Mouse (Mus musculus) embryonic fibroblast, embryonic 13.5 days (primary cell): ENCODE data around the gene Ltbp1. TPM values are rescaled to one million over a fixed set of nuclear protein-coding genes. Genes with fewer than 3 reads are reported as not detected.

Experiments used
- H3K27ac ChIP-seq: 2 replicates; pipeline ENCODE4 v1.5.1; 2012; ENCODE audit warnings: low read length, control low read depth, inconsistent platforms; ENCODE audit not compliant: insufficient read depth
- H3K4me1 ChIP-seq: 2 replicates; pipeline ENCODE4 v1.6.1; 2011; ENCODE audit warnings: low read length; ENCODE audit not compliant: control insufficient read depth, insufficient read depth
- H3K4me3 ChIP-seq: 2 replicates; pipeline ENCODE4 v1.5.1; 2011; ENCODE audit warnings: mild to moderate bottlenecking, control low read depth, low read length; ENCODE audit not compliant: insufficient read depth
- CTCF ChIP-seq: IDR thresholded peaks from 2 replicates; pipeline ENCODE4 v1.5.1; 2011; ENCODE audit warnings: mild to moderate bottlenecking, control low read depth, low read length, moderate library complexity, borderline replicate concordance; ENCODE audit not compliant: insufficient read depth
- POLR2A ChIP-seq: IDR thresholded peaks from 2 replicates; pipeline ENCODE4 v1.6.1; 2011; ENCODE audit warnings: low read depth, mild to moderate bottlenecking, control low read depth, low read length, moderate library complexity
- polyA plus RNA-seq: library from polyadenylated mRNA; stranded (reverse); fragments of >200 nt; gene quantifications from 2 replicates; pipeline ENCODE4 v1.2.4, GENCODE M21; 2011; ENCODE audit warnings: low read depth; ENCODE audit not compliant: missing spikeins, insufficient read length

Gene Ltbp1
- polyA plus RNA-seq, 1 experiment, result 152 TPM

- Histone ChIP-seq H3K4me1 (no peaks in the 10 kb centered on the region), H3K4me3 (no peak overlapping the region), H3K27ac (no peak overlapping the region)
- TF ChIP-seq CTCF, result no peak
- TF ChIP-seq POLR2A, result no peak
These were observed 287.6 kb downstream of the Ltbp1 start for GRCm38 (mm10) chr17:75292986-75293385.

- TF ChIP-seq POLR2A (no peak), CTCF (no peak)
- H3K4me1 ChIP-seq, result no peaks in the 10 kb centered on the region
- no peak overlapping the region for H3K27ac ChIP-seq
- no peak overlapping the region for H3K4me3 ChIP-seq
These were observed 288.4 kb downstream of the Ltbp1 start for GRCm38 (mm10) chr17:75293725-75294124.

GRCm38 (mm10) chr17:75300908-75301307, 295.5 kb downstream of the Ltbp1 start:
- H3K4me3 ChIP-seq, result no peak overlapping the region
- H3K27ac ChIP-seq, result no peak overlapping the region
- TF ChIP-seq POLR2A (no peak), CTCF (no peak)
- H3K4me1 ChIP-seq, result no peaks in the 10 kb centered on the region; the same call in none of the 2 replicates

- no peaks in the 10 kb centered on the region; the same call in none of the 2 replicates for H3K4me1 ChIP-seq
- H3K27ac ChIP-seq, result peak overlapping the region; percentile 78
- TF ChIP-seq POLR2A (no peak), CTCF (no peak)
- H3K4me3 ChIP-seq, result no peak overlapping the region
These were observed 299.5 kb downstream of the Ltbp1 start for GRCm38 (mm10) chr17:75304807-75305420.

GRCm38 (mm10) chr17:75305714-75306113, 300.3 kb downstream of the Ltbp1 start:
- Histone ChIP-seq H3K4me3 (no peak overlapping the region), H3K27ac (peak overlapping the region; percentile 59), H3K4me1 (no peaks in the 10 kb centered on the region; the same call in none of the 2 replicates)
- no peak for TF ChIP-seq CTCF
- TF ChIP-seq POLR2A, result no peak

- Histone ChIP-seq H3K4me3 (no peak overlapping the region), H3K27ac (peak overlapping the region; percentile 77), H3K4me1 (no peaks in the 10 kb centered on the region; the same call in none of the 2 replicates)
- TF ChIP-seq CTCF (no peak), POLR2A (no peak)
These were observed 302.0 kb downstream of the Ltbp1 start for GRCm38 (mm10) chr17:75307070-75308011.

GRCm38 (mm10) chr17:75317106-75317505, 311.7 kb downstream of the Ltbp1 start:
- TF ChIP-seq CTCF (no peak), POLR2A (no peak)
- Histone ChIP-seq H3K27ac (no peak overlapping the region), H3K4me1 (0 out of 2 replicates have a peak, but pooled peaks cover 2% of the 10 kb centered on the region), H3K4me3 (no peak overlapping the region)

GRCm38 (mm10) chr17:75323229-75323628, 317.9 kb downstream of the Ltbp1 start:
- peaks cover 2% of the 10 kb centered on the region; the same call in 1 of the 2 replicates for H3K4me1 ChIP-seq
- TF ChIP-seq POLR2A (no peak), CTCF (no peak)
- H3K27ac ChIP-seq, result peak overlapping the region; percentile 74
- no peak overlapping the region for H3K4me3 ChIP-seq

GRCm38 (mm10) chr17:75323766-75324165, 318.4 kb downstream of the Ltbp1 start:
- H3K4me1 ChIP-seq, result peaks cover 2% of the 10 kb centered on the region; the same call in 1 of the 2 replicates
- peak overlapping the region; percentile 74 for H3K27ac ChIP-seq
- TF ChIP-seq CTCF (no peak), POLR2A (no peak)
- H3K4me3 ChIP-seq, result no peak overlapping the region

GRCm38 (mm10) chr17:75328102-75328639, 322.8 kb downstream of the Ltbp1 start:
- no peak overlapping the region; the same call in 1 of the 2 replicates for H3K27ac ChIP-seq
- no peak for TF ChIP-seq POLR2A
- TF ChIP-seq CTCF, result no peak

GRCm38 (mm10) chr17:75330366-75330765, 325.0 kb downstream of the Ltbp1 start:
- Histone ChIP-seq H3K4me1 (no peaks in the 10 kb centered on the region), H3K27ac (no peak overlapping the region), H3K4me3 (no peak overlapping the region)
- TF ChIP-seq POLR2A (no peak), CTCF (no peak)

More at GRCm38 (mm10) chr17:75328102-75328639, 322.8 kb downstream of the Ltbp1 start:
- H3K4me3 ChIP-seq, result no peak overlapping the region
- H3K4me1 ChIP-seq, result no peaks in the 10 kb centered on the region; the same call in 1 of the 2 replicates
